Mouse (Mus musculus) C2C12 (cell line): ENCODE measurements around the gene Dnajb1. TPM values are rescaled to one million over a fixed set of nuclear protein-coding genes. Genes with fewer than 3 reads are reported as not detected.

ENCODE experiments used
- H3K27me3 ChIP-seq: one replicate; pipeline ENCODE4 v1.6.1; 2011; ENCODE audit not compliant: control insufficient read depth, insufficient read depth, insufficient read length
- H3K36me3 ChIP-seq: one replicate; pipeline ENCODE4 v1.6.1; 2011; ENCODE audit not compliant: control insufficient read depth, insufficient read depth
- H3K4me3 ChIP-seq: one replicate; pipeline ENCODE4 v1.5.1; 2011; ENCODE audit warnings: mild to moderate bottlenecking, control low read depth; ENCODE audit not compliant: poor library complexity, insufficient read depth, severe bottlenecking
- H3K79me2 ChIP-seq: one replicate; pipeline ENCODE4 v1.6.1; 2011; ENCODE audit not compliant: control insufficient read depth, insufficient read depth
- H3K79me3 ChIP-seq: one replicate; pipeline ENCODE4 v1.6.1; 2011; ENCODE audit warnings: low read depth, control low read depth
- H3ac ChIP-seq: one replicate; pipeline ENCODE3; 2011; ENCODE audit warnings: low read depth; ENCODE audit not compliant: control insufficient read depth, insufficient read length
- CEBPB ChIP-seq: IDR thresholded peaks from one replicate; pipeline ENCODE4 v1.6.1; 2011; ENCODE audit warnings: low read depth, mild to moderate bottlenecking, control low read depth, moderate library complexity
- CTCF ChIP-seq: IDR thresholded peaks from one replicate; pipeline ENCODE4 v1.5.1; 2011; ENCODE audit not compliant: control insufficient read depth, insufficient read depth, insufficient read length
- FOSL1 ChIP-seq: IDR thresholded peaks from one replicate; pipeline ENCODE4 v1.8.0; 2011; ENCODE audit warnings: mild to moderate bottlenecking, low read length; ENCODE audit not compliant: poor library complexity, insufficient read depth, severe bottlenecking
- MAX ChIP-seq: IDR thresholded peaks from one replicate; pipeline ENCODE4 v1.6.1; 2011; ENCODE audit warnings: mild to moderate bottlenecking, control low read depth
- MYOD1 ChIP-seq: IDR thresholded peaks from one replicate; pipeline ENCODE4 v1.6.1; 2011; ENCODE audit warnings: low read depth; ENCODE audit not compliant: control insufficient read depth, insufficient read length
- MYOG ChIP-seq: IDR thresholded peaks from one replicate; pipeline ENCODE4 v1.6.1; 2011; ENCODE audit not compliant: control insufficient read depth, insufficient read length; ENCODE audit errors: extremely low read depth
- USF1 ChIP-seq: IDR thresholded peaks from one replicate; pipeline ENCODE4 v1.6.1; 2011; ENCODE audit warnings: low read depth, mild to moderate bottlenecking, control low read depth, moderate library complexity
- polyA plus RNA-seq: library from polyadenylated mRNA; unstranded; fragments of >200 nt; fragmentation: generic; extraction: Trizol; gene quantifications from one replicate; pipeline ENCODE4 v1.2.1, GENCODE M21; 2012; ENCODE audit warnings: missing spikeins

Gene Dnajb1
- polyA plus RNA-seq, 1 experiment = 41.0 TPM

DNA sequence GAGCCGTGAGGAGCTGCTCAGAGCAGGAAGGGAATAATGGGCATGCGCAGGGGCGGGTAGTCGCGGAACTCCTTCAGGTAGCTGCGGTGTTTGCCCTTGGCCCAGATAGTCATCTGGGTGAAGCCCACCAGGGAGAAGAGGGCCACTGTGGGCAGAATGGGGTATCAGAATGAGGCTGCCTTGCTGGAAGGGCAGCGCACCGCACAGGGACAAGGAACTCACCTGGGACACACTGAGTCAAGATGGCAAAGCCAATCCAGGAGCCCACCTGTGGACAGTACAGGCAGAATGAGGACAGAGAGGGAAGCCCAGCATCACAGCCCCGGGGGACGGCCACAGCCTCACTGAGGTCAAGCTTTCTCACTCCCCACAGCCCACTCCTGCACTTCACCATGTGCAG lies 36.2 kb upstream of the Dnajb1 start:
- peaks cover 46% of the 10 kb centered on the region for H3K79me2 ChIP-seq
- H3K27me3 ChIP-seq = no peaks in the 10 kb centered on the region
- H3ac ChIP-seq = no peak overlapping the region
- peaks cover 16% of the 10 kb centered on the region for H3K36me3 ChIP-seq
- TF ChIP-seq USF1 (no peak), CTCF (no peak), MAX (no peak), MYOD1 (no peak), CEBPB (no peak), FOSL1 (no peak), MYOG (no peak)
- peaks cover 16% of the 10 kb centered on the region for H3K79me3 ChIP-seq
- no peak overlapping the region for H3K4me3 ChIP-seq

DNA sequence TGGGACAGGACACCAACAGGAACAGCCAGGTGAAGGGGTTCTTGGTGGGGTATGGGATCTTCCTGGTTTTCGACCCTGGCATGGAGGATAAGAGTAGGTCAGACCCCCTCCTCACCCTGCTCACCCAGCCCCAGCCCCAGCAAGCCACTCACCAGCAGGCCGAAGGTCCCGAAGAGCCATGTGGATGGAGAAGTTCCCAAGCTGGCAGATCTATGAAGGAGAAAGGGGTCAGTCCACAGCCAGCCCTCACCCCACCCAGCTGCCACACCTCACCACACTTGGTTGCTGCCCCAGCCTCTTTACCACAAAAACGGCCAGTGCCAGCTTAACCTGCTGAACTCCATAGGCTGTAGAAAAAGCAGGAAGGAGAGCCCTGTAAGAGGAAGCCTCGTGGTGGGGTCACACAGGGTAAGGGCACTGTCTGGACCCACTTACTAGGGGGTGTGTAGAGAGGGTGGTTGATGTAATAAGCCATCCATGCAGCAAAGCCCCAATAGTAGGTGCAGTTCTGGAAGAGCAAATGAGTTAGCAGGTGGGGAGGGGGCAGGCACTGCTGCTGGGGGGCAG lies 35.7 kb upstream of the Dnajb1 start:
- peaks cover 46% of the 10 kb centered on the region for H3K79me2 ChIP-seq
- peaks cover 13% of the 10 kb centered on the region for H3K79me3 ChIP-seq
- no peaks in the 10 kb centered on the region for H3K27me3 ChIP-seq
- H3K4me3 ChIP-seq = no peak overlapping the region
- no peak overlapping the region for H3ac ChIP-seq
- TF ChIP-seq USF1 (no peak), CEBPB (no peak), MYOG (no peak), MYOD1 (no peak), FOSL1 (no peak)
- H3K36me3 ChIP-seq = peaks cover 16% of the 10 kb centered on the region

DNA sequence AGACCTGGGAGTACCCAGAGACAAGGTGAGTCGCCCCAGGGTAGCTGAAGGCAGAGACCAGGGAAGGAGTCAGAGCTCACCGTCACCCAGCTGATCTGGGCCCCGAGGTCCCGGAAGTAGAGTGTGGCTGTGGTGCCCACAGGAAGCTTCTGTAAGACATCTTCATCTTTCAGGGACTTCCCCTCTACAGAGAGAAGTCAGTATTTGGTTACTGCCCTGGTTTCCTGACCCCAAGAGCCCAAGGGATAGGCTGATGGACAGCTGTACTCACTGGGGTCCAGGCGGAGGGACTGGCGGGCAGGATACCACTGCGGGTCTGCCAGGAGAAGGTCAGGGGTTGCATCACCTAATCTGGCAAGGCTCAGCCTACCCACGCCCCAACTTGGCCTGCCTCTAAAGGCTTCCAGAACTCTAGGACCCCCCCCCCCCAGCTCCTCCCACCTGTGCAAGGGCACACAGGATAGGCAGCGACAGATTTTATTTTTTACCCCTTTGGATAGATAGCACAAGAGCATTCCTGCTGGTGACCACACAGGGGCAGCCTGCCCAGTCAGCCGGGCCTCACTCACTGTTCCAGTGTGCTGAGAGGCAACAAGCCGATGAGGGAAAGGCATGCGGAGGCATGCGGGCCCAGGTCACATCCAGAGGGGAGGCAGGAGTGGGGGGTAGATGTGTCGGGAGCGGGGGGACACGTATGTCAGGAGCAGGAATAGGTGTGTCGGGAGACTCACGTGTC lies 34.7 kb upstream of the Dnajb1 start:
- H3K79me3 ChIP-seq = peaks cover 7% of the 10 kb centered on the region
- H3K27me3 ChIP-seq = no peaks in the 10 kb centered on the region
- no peak for TF ChIP-seq USF1
- no peak for TF ChIP-seq MYOD1
- TF ChIP-seq MAX = no peak
- TF ChIP-seq MYOG = no peak
- TF ChIP-seq FOSL1 = no peak
- TF ChIP-seq CTCF = no peak
- TF ChIP-seq CEBPB = no peak
- H3ac ChIP-seq = no peak overlapping the region
- peaks cover 43% of the 10 kb centered on the region for H3K79me2 ChIP-seq
- no peak overlapping the region for H3K4me3 ChIP-seq
- H3K36me3 ChIP-seq = peaks cover 16% of the 10 kb centered on the region

GRCm38 (mm10) chr8:83574631-83575315 lies 33.2 kb upstream of the Dnajb1 start:
- Histone ChIP-seq H3ac (no peak overlapping the region), H3K79me3 (peaks cover 4% of the 10 kb centered on the region), H3K4me3 (no peak overlapping the region), H3K36me3 (peaks cover 12% of the 10 kb centered on the region), H3K27me3 (no peaks in the 10 kb centered on the region), H3K79me2 (peaks cover 33% of the 10 kb centered on the region)
- no peak for TF ChIP-seq MAX
- no peak for TF ChIP-seq MYOG
- TF ChIP-seq USF1 = no peak
- TF ChIP-seq FOSL1 = no peak
- no peak for TF ChIP-seq MYOD1
- no peak for TF ChIP-seq CTCF

DNA sequence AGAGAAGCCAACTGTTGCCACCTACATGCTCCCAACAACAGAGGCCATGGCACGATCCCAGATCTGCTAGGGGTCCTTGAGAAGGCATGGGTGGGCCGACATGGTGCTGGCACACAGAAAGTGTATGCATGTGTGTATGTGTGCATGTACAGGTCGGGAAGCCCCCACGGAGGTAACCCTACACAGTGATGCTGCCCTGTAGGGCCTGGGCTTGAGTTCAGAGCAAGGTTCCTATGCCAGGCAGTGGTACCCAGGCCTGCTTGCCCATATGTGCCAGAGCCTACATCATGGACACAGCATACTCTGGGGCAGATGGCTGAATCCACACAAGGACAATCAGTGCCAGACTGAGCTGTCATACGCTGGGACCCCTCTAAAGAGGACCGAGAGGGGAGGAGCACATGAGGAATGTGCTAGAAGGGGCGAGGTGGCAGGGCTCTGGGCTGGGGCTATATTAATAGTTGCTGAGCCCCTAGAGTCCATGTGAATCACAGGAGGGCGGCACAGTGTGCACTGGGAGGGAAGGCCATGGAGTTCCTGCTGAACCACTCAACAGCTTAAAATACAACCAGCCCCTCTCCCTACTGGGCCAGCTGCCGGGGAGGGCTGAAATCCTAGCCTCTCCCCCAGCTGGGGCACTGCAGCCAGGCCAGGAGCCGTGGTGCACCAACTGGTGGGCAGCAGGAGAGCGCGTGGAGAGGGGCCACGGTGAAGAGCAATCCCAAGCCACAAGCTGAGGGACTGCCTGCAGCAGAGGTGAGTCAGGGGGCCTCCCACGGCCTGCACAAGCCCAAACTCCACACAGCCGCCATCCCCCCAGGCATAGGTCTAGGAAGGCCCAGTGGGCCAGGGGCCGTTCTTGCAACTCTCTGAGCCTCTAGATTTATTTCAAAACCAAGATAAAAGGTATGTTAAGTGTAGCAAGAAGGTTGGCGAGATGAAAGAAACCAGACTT lies 32.2 kb upstream of the Dnajb1 start:
- peaks cover 43% of the 10 kb centered on the region for H3K79me2 ChIP-seq

More for the DNA sequence above, 32.2 kb upstream of the Dnajb1 start:
- Histone ChIP-seq H3K27me3 (no peaks in the 10 kb centered on the region), H3ac (no peak overlapping the region), H3K36me3 (peaks cover 6% of the 10 kb centered on the region), H3K4me3 (no peak overlapping the region), H3K79me3 (peaks cover 10% of the 10 kb centered on the region)
- TF ChIP-seq CEBPB (no peak), MYOD1 (no peak), CTCF (no peak), FOSL1 (no peak), MYOG (no peak), MAX (no peak), USF1 (no peak)
